Mouse (Mus musculus): ENCODE measurements around the gene Rock2.
"Not testable (repeated sequence)": the region's sequence is repeated elsewhere in the genome, so short reads cannot be mapped to it uniquely, and the experiment has no call there.

Gene Rock2

DNA sequence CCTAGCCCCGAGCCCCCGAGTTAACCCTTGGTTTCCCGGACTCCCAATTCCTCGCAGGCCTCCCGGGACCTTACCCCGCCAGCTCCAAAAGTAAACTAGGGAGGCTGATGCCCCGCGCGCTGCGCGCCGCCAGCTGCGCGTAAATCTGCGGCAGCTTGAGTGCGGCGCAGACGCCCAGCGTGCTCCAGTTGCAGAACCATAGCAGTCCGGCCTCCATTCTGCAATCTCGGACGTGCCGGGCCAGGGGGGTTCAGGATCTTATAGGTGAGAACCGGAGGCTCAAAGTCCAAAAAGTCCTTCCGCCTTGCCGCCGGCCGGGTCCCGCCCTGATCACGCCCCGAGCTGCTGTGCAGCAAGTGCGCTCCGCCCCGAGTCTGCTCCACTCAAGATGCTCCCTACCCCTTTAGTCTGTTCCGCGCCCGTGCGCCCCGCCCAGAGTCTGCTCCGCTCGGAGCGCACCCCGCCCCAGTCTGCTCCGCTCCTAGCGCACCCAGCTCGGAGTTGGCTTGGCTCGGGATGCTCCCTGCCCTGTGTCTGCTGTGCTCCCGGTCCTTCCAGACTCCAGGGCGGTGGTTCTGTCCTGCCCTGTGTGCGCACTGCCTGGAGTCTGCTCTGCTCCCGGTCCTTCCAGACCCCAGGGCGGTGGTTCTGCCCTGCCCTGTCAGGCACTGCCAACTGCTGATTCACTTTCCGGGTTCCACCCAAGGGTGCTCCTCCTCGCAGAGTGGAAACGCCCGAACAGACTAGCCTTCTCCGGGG lies 105.2 kb downstream of the Rock2 start, which contains the start of gene Pqlc3:
TSS of gene Pqlc3 (minus strand) at position 670 of the 759 bp plus-strand sequence.
- peak; percentile 74 for DNase-seq (ENCODE audit: low read depth, low spot score)

DNA sequence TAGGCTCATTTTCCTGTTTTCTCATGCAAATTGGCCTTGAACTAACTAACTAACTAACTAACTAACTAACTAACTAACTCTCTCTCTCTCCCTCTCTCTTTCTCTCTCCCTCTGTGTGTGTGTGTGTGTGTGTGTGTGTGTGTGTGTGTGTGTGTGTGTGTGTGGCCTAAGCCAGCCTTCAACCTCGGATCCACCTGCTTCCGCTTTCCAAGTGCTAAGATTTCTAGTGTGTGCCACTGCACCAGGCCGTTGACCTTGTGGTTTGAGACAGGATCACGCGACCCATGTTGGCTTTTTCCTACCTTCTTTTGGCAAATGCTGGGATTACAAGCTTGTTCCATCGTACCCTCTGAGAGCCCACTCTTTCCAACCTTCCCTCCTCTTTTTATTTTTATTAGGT lies 105.9 kb downstream of the Rock2 start:
- no peak for DNase-seq (ENCODE audit: low read depth, low spot score)

DNA sequence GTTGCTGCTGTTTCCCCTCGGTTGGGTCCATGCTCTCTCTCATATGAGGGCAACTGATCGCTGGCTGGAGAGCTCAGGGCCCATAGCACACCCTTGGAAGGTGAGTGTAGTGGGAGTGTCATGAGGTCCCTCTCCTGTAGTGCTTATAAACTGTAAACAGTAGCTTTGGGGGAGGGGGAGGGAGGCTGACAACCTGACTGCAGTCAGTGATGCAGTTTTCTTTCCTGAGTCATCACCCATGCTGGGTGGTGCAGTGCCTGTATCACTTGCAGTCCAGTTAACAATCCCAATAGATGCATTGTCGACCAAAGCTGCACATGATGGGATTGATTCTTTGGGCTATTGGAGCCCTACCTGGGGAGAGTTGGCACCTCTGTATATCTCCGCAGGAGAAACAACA lies 106.5 kb downstream of the Rock2 start:
- no peak for DNase-seq (ENCODE audit: low read depth, low spot score)

DNA sequence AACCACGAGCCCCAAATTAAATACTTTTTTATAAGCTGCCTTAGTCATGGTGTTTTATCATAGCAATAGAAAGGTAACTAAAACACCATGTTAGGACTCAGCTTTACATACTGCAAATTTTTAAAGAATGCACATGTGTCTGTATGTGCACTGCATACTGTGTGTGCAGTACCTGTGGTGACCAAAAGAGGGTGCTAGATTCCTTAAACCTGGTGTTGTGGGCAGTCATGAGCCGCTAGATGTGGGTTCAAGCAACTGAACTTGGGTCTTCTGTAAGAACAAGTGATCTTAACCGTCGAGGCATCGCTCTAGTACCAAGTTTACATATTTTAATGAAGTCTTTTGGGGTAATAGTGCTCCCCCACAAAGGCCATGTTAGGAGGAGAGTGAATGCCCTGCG lies 114.8 kb downstream of the Rock2 start:
- no peak for DNase-seq (ENCODE audit: low read depth, low spot score)

DNA sequence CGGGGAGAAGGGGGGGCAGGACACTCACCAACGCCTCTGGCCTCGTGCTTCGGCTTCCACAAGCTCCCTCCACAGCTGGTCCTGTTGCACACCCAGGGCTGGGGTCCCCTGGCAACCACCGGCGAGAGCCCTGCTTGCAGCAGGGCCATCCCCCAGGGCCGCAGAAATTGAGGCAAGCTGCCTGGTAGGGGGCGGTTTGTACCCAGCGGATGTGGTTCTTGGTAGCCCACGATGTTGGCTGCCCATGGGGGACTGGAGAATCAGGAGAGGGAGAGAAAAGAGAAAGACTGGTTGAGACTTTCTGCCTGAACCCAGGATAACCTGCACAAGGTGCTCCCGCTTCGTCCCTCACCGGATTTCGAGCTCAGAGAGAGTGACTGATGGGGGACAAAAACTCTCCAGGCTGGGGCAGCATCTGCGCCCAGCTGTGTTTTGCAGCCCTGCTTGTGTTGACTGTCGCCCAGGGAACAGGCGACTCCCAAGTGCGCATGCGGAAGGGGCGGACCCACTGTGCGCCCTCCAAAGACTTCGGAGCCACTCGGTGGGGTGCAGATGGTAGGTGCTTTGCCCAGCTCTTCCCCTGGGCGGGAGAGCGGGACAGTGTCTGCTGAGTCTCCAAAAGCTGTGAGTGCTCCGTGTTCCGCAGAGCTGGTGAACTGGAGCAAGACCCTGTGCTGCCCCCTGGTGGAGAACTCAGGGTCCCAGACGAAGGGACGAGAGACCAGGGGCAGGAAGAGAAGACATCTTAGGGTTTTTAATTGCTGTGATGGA lies 116.6 kb downstream of the Rock2 start, which contains the start of gene 2410004P03Rik:
TSS of gene 2410004P03Rik (minus strand) at position 628 of the 771 bp plus-strand sequence.
- peak; percentile 73 for DNase-seq (ENCODE audit: low read depth, low spot score)

DNA sequence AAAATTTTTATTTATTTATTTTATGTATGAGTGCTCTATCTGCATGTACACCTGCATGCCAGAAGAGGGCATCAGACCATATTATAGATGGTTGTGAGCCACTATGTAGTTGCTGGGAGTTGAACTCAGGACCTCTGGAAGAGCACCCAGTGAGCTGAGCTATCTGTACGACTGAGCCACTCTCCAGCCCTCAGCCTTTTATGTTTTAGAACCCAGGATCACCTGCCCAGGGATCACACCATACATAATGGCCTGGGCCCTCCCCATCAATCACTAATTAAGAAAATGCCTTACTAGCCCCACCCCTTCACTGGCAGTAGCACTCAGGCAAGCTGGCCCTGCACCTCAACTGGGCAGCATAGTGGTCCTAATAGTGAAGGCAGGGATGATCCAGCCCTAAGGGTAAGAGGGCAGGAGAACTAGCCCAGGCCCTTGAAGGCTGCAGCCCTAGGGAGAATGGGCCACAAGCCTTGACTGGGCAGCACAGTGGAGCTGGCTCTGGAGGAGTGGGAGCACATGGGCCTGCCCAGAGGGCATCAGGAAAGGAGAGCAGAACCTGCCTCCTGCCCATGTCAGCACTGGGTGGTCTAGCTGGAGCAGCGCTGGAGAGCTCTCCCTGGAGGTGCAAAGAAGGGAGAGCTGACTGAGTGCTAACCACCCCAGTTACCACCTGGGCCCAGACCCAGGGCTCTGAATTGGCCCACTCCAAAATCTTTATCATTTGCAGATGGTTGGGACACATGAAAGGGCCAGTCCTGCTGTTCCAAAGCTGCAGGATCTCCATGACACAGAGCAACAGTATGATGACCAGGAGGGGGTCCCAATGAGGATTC lies 117.6 kb downstream of the Rock2 start:
- no peak for DNase-seq (ENCODE audit: low read depth, low spot score)

DNA sequence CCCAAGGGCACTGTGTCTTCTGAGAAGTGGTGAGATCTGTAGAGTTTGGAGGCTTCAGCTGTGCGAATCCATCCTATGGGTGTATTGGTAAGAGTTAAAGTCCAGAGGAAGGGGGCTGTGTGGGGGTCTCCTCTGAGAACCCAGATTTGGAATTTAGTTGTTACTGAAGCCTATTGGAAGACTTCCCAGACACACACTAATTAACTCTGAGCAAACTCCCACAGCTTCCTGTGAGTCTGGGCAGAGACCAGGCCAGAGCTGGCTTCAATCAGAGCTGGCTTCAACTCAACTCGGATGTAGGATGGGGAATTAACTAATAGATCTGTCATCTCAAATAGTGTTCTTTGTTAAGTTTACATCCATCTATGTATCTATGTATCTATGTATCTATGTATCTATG lies 121.0 kb downstream of the Rock2 start:
- no peak for DNase-seq (ENCODE audit: low read depth, low spot score)

DNA sequence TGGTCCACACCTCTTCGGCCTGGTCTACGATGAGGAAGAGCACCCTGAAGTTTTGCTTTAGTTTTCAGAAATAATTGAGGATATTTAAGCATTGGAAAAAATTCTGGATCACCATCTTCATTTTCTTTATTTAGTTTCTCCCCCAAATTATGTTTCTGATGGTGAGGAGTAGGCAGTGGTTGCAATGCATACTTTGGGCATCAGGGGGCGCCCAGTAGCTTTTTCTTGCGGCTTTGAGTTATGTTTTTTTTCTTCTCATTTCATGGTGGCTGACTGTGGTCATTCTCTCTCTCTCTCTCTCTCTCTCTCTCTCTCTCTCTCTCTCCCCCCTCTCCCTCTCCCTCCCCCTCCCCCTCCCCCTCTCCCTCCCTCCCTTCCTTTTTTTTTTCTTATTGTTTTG lies 123.8 kb downstream of the Rock2 start:
- DNase-seq (ENCODE audit: low read depth, low spot score), result no peak

DNA sequence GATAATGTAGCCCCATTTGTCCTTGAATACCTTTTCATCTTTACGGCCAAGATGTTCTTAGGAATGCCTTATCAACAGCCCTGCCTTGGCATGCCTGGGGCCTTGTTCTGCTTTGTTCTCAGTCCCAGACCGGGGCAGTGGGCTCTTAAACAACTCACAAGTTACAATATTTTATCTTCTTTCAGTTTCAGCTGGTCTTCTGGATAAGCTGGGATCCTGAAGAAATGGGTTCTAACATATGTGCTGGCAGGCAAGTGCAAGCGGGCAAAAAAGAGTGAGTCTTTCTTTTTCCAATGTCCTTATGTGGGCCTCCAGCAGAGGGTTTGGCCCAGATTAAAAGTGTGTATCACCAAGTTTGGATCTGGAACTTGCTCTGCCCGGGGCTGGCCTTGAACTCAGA lies 126.4 kb downstream of the Rock2 start:
- not testable (repeated sequence) for DNase-seq (ENCODE audit: low read depth, low spot score)

DNA sequence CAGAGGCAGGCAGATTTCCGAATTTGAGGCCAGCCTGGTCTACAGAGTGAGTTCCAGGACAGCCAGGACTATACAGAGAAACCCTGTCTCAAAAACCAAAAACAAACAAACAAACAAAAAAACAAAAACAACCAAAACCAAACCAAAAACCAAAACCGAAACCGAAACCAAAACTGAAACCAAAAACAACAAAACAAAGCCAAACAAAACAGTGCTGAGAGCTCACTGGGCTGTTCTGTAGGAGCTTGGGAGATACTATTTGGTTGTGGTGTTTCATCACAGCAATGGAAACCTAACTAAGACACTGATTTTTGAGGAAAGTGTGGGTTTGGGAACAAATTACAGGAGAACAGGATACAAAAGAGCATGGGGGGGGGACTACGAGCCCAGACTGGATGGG lies 127.5 kb downstream of the Rock2 start:
- DNase-seq (ENCODE audit: low read depth, low spot score), result no peak

DNA sequence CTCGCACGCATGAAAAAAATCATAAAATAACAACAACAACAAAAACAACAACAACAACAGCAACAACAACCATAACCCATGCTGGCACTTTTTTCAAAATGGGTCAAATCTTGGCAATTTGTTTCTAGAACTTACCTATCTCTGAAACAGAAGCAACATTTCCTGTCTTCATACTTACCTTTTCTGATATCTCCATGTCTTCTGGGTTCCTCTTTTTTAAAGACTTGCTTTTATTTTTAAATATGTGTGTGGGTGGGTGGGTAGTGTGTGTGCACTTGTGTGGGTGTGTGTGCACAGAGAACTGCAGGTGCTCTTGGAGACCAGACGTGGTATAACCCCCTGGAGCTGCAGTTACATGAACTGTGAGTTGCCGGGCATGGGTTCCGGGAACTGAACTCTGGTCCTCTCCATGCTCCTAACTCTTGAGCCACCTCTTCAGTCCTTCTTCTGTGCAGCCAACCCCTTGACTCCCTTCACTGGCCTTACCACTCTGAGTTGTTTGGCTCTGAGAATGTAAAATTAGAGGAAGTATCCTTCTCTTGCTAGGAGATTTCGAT lies 129.9 kb downstream of the Rock2 start:
- DNase-seq (ENCODE audit: low read depth, low spot score), result no peak

DNA sequence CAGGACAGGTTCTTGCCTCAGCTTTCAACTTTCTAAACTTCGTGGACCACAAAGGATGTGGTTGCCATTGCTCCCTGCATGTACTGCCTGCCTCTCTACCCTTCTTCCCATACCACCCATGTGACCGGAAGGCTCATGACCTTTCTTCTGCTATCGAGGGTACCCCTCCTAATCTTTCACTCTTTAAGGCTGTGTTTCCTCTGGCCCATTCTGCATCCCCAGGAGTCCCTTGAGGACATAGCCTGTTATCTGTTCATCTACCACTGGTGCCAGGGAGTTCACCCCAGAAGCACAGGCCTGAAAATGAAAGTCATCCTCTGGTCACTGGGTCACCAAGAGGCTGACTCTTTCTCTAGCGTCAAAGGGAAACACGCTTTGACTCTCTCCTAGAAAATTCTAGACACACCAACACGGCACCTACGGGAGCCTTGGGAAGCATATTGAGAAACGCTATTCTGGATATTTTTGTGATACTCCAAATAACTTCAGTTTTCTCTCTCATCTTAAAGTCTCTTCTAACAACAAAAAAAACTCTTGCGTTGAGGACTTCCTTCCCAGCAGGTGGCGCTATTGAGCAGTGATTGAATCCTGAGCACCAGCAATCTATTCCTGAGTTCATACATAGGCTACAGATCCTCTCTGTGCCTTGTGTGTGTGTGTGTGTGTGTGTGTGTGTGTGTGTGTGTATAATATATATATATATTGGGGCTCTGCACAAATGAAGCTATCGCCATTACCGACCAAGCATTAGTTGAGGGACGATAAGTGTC lies 138.2 kb downstream of the Rock2 start:
- peak; percentile 70 for DNase-seq (ENCODE audit: low read depth, low spot score)

DNA sequence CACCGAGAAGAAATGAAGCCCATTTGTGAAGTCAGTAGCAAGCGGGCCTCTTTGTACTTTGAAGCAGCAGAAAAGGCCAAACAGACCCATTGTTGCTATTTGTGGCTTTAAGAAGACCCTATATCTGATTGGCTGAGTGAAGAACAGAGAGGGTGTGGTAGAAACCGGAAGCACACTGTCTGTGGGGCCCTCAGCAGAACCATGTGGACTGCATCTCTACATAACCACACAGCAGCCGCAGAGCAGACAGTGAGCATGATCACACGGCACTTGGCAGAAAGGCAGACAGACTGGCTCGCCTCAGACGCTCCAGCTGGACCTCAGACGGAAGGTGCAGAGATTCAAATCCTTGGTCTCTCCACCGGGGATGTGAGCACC lies 138.8 kb downstream of the Rock2 start:
- DNase-seq (ENCODE audit: low read depth, low spot score), result no peak

DNA sequence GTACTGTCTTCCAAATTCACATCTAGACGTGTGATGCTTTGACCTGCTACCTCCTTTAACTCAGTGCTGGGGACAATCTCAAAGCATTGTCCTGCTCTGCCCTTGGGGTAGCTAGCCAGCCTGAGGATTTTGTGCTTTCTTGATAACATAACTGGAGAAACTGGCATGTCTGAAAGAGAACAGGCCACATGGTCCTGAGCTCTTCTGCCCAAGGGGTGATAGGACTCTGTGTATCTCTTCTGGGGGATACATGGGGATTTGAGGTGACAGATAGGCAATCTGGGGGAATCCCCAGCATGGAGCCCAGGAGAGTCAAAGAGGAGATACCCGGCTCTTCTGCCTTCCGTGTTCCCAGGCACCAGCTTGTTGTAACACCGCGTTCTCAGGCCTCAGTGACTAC lies 140.0 kb downstream of the Rock2 start:
- DNase-seq (ENCODE audit: low read depth, low spot score), result no peak

DNA sequence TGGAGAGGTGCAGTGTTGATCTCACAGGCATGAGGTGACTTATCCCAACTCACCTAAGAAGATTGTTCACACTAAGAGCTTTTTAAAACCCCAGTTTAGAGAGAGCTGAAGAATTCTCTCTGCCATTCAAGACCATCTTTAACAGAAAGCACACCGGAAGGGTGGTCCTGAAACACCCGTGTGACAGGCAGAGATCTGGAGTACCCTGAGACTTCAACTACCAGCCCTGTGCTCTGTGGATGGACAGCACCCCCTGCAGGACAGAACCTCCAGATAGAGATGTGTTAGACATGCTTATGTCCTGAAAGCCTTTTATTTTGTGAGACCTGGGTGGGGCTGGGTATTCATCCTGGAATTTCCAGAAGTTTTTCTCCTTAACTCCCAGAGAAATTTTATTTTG lies 140.4 kb downstream of the Rock2 start:
- no peak for DNase-seq (ENCODE audit: low read depth, low spot score)

DNA sequence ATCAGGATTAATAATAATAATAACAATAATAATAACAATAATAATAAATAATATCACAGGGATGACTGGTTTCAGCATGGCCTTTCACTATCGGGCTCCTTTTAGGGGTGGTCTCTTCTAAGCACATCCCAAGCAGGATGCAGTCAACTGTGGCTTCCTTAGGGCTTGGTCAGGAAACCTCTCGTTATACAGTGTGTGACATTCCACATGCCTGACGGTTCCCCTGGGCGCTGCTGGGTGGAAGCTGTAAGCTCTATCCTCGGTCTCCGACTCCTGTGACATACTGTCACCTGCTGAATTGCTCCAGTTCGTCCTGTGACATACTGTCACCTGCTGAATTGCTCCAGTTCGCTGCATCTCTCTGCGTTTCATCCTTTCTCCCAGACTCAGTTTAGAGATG lies 141.8 kb downstream of the Rock2 start:
- no peak for DNase-seq (ENCODE audit: low read depth, low spot score)

DNA sequence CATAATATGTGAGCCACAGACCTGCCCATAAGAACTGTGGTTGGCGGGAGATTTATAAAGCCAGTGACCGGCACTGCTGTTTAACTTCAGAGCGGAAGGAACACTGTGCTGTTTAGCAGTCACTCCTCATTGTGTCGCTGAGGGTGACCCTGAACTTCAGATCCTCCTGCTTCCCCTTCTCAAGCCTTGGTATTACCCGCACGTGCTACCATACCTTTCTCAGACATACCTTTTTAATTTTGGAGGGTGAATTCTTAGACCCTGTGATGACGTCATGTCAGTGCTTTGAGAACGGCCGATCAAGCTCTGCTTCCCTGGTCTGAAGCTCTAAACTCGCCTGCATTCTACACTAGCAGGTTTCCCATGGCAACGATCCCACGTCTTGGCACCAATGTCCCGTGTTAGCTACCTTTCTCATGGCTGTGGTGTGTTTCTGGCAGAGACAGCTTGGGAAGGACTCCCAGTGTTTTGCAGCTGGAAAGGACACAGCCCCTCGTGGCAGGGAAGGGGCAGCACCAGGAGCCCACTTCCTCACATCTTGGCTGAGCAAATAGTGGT lies 142.4 kb downstream of the Rock2 start:
- DNase-seq (ENCODE audit: low read depth, low spot score), result no peak

All from skeletal muscle tissue, adult 2 months (tissue).